Mouse (Mus musculus) liver, adult 2 months (tissue): ENCODE results near the gene Il22ra2. TPM values are rescaled to one million over a fixed set of nuclear protein-coding genes. Genes with fewer than 3 reads are reported as not detected.
"Not testable (repeated sequence)": the region's sequence is repeated elsewhere in the genome, so short reads cannot be mapped to it uniquely, and the experiment has no call there.

Source experiments
- DNase-seq: peaks from one replicate; pipeline ENCODE4 v3.0.0-alpha.2; 2011; ENCODE audit warnings: low read depth, low spot score; ENCODE audit errors: extremely low read depth
- H3K27ac ChIP-seq: fragments of 200-500 bp; replicated peaks from 2 replicates; pipeline ENCODE4 v1.5.1; 2012; ENCODE audit warnings: low read depth, mild to moderate bottlenecking, control low read depth, inconsistent platforms, low read length; ENCODE audit not compliant: insufficient read depth
- H3K27me3 ChIP-seq: fragments of 200-500 bp; 2 replicates; pipeline ENCODE4 v1.6.1; 2012; ENCODE audit warnings: mild to moderate bottlenecking, moderate library complexity, low read length, inconsistent platforms; ENCODE audit not compliant: control insufficient read depth, insufficient read depth
- H3K36me3 ChIP-seq: fragments of 200-500 bp; 2 replicates; pipeline ENCODE4 v1.6.1; 2012; ENCODE audit warnings: low read length, inconsistent platforms; ENCODE audit not compliant: control insufficient read depth, insufficient read depth
- H3K4me1 ChIP-seq: fragments of 200-500 bp; 2 replicates; pipeline ENCODE4 v1.6.1; 2011; ENCODE audit warnings: low read length; ENCODE audit not compliant: control insufficient read depth, insufficient read depth
- H3K4me3 ChIP-seq: fragments of 200-500 bp; 2 replicates; pipeline ENCODE4 v1.5.1; 2011; ENCODE audit warnings: low read depth, mild to moderate bottlenecking, control low read depth, low read length, moderate library complexity; ENCODE audit not compliant: insufficient read depth
- H3K79me2 ChIP-seq: fragments of 200-500 bp; 2 replicates; pipeline ENCODE4 v1.6.1; 2012; ENCODE audit warnings: inconsistent platforms, mild to moderate bottlenecking, low read length, moderate library complexity; ENCODE audit not compliant: control insufficient read depth, insufficient read depth
- H3K9ac ChIP-seq: fragments of 200-500 bp; 2 replicates; pipeline ENCODE4 v1.6.1; 2012; ENCODE audit warnings: low read depth, mild to moderate bottlenecking, control low read depth, inconsistent platforms, low read length
- CTCF ChIP-seq: fragments of 200-500 bp; IDR thresholded peaks from 2 replicates; pipeline ENCODE4 v1.5.1; 2011; ENCODE audit warnings: low read depth, low read length, control low read depth
- POLR2A ChIP-seq: fragments of 200-500 bp; IDR thresholded peaks from 2 replicates; pipeline ENCODE4 v1.6.1; 2011; ENCODE audit warnings: low read length, control low read depth; ENCODE audit not compliant: insufficient read depth; ENCODE audit errors: extremely low read depth
- WGBS: fragments of 180-500 bp; shearing (Covaris S2); methylation state at CpG from one replicate; pipeline ENCODE4 v1.1.7; 2018; 5-methylcytosine and 5-hydroxymethylcytosine counted together
- polyA plus RNA-seq: library from polyadenylated mRNA; depleted of rRNA; stranded (reverse); fragments of >200 nt; gene quantifications from 2 replicates; pipeline ENCODE4 v1.2.3, GENCODE M21; 2012
- total RNA-seq: library from RNA; depleted of rRNA; stranded (reverse); fragments of >200 nt; gene quantifications from 2 replicates; pipeline ENCODE4 v1.2.3, GENCODE M21; 2014

Gene Il22ra2
- total and polyA plus RNA-seq, 2 experiments: not detected

- H3K9ac ChIP-seq, H3K27me3 ChIP-seq, H3K4me3 ChIP-seq, H3K27ac ChIP-seq, H3K4me1 ChIP-seq, DNase-seq, H3K79me2 ChIP-seq: not testable (repeated sequence)
- peaks cover 54% of the 10 kb centered on the region for H3K36me3 ChIP-seq
- WGBS: 27% methylated on average over 1 of the region's 1 CpGs
- 0 out of 2 replicates have a peak, but pooled peaks have one; percentile 33 for TF ChIP-seq CTCF
These were observed 20.3 kb upstream of the Il22ra2 start for GRCm38 (mm10) chr10:19601502-19601901.

- Histone ChIP-seq H3K4me3 (no peak overlapping the region), H3K27ac (no peak overlapping the region), H3K36me3 (peaks cover 70% of the 10 kb centered on the region), H3K4me1 (peaks cover 4% of the 10 kb centered on the region; the same call in 1 of the 2 replicates), H3K79me2 (no peaks in the 10 kb centered on the region; the same call in 1 of the 2 replicates), H3K27me3 (no peaks in the 10 kb centered on the region), H3K9ac (no peak overlapping the region)
- 45% methylated on average over 6 of the region's 6 CpGs for WGBS
- peak; percentile 60 for DNase-seq
- TF ChIP-seq POLR2A: no peak
- no peak for TF ChIP-seq CTCF
These were observed 18.6 kb upstream of the Il22ra2 start for GRCm38 (mm10) chr10:19603231-19603630.

GRCm38 (mm10) chr10:19609125-19609524 is 12.7 kb upstream of the Il22ra2 start:
- Histone ChIP-seq H3K4me3 (no peak overlapping the region), H3K9ac (no peak overlapping the region), H3K36me3 (peaks cover 53% of the 10 kb centered on the region), H3K27ac (no peak overlapping the region), H3K27me3 (no peaks in the 10 kb centered on the region), H3K4me1 (no peaks in the 10 kb centered on the region), H3K79me2 (no peaks in the 10 kb centered on the region)
- no peak for TF ChIP-seq POLR2A
- no peak for TF ChIP-seq CTCF
- no peak for DNase-seq
- 82% methylated on average over 14 of the region's 14 CpGs for WGBS

GRCm38 (mm10) chr10:19611616-19612015 is 10.2 kb upstream of the Il22ra2 start:
- peaks cover 31% of the 10 kb centered on the region for H3K36me3 ChIP-seq
- no peak for DNase-seq
- H3K4me3 ChIP-seq: no peak overlapping the region
- H3K27me3 ChIP-seq: no peaks in the 10 kb centered on the region
- no peaks in the 10 kb centered on the region for H3K79me2 ChIP-seq
- TF ChIP-seq CTCF (no peak), POLR2A (no peak)
- H3K27ac ChIP-seq: no peak overlapping the region
- WGBS: 45% methylated on average over 2 of the region's 2 CpGs
- no peak overlapping the region for H3K9ac ChIP-seq
- H3K4me1 ChIP-seq: no peaks in the 10 kb centered on the region

GRCm38 (mm10) chr10:19613111-19613753 is 8.6 kb upstream of the Il22ra2 start:
- no peak overlapping the region for H3K9ac ChIP-seq
- H3K79me2 ChIP-seq: no peaks in the 10 kb centered on the region
- TF ChIP-seq POLR2A (no peak), CTCF (no peak)
- DNase-seq: no peak
- no peaks in the 10 kb centered on the region for H3K4me1 ChIP-seq
- H3K4me3 ChIP-seq: no peak overlapping the region
- H3K27me3 ChIP-seq: no peaks in the 10 kb centered on the region
- no peak overlapping the region for H3K27ac ChIP-seq
- peaks cover 16% of the 10 kb centered on the region for H3K36me3 ChIP-seq
- 69% methylated on average over 7 of the region's 7 CpGs for WGBS

- no peak for TF ChIP-seq CTCF
- TF ChIP-seq POLR2A: no peak
- Histone ChIP-seq H3K9ac (no peak overlapping the region), H3K27me3 (no peaks in the 10 kb centered on the region), H3K36me3 (no peaks in the 10 kb centered on the region), H3K27ac (no peak overlapping the region), H3K79me2 (no peaks in the 10 kb centered on the region), H3K4me1 (no peaks in the 10 kb centered on the region), H3K4me3 (no peak overlapping the region)
- WGBS: 86% methylated on average over 5 of the region's 5 CpGs
- no peak for DNase-seq
These were observed 2.1 kb upstream of the Il22ra2 start for GRCm38 (mm10) chr10:19619736-19620135.
